Mouse (Mus musculus): ENCODE results near the gene Lmbr1l. TPM values are rescaled to one million over a fixed set of nuclear protein-coding genes. Genes with fewer than 3 reads are reported as not detected.

Gene Lmbr1l
- polyA plus RNA-seq, 1 experiment = 33.6 TPM

- no peak for DNase-seq (ENCODE audit: extremely low spot score in 1 of 2, low spot score in 1 of 2)
These were observed 20.5 kb downstream of the Lmbr1l start for GRCm38 (mm10) chr15:98897495-98897894.

- DNase-seq (ENCODE audit: extremely low spot score in 1 of 2, low spot score in 1 of 2) = no peak
These were observed 22.1 kb downstream of the Lmbr1l start for GRCm38 (mm10) chr15:98895635-98896589.

- DNase-seq (ENCODE audit: extremely low spot score in 1 of 2, low spot score in 1 of 2) = no peak
These were observed 23.0 kb downstream of the Lmbr1l start for GRCm38 (mm10) chr15:98894746-98895634.

- no peak for DNase-seq (ENCODE audit: extremely low spot score in 1 of 2, low spot score in 1 of 2)
These were observed 23.9 kb downstream of the Lmbr1l start, which contains the start of gene Rhebl1 for GRCm38 (mm10) chr15:98893940-98894745. TSS of gene Rhebl1 (minus strand) at chr15:98894540.

GRCm38 (mm10) chr15:98893036-98893435 is 25.0 kb downstream of the Lmbr1l start:
- DNase-seq (ENCODE audit: extremely low spot score in 1 of 2, low spot score in 1 of 2) = no peak

- DNase-seq (ENCODE audit: extremely low spot score in 1 of 2, low spot score in 1 of 2) = peak; percentile 64 to 82
These were observed 26.0 kb downstream of the Lmbr1l start for GRCm38 (mm10) chr15:98891907-98892606.

GRCm38 (mm10) chr15:98891198-98891742 is 26.8 kb downstream of the Lmbr1l start:
- DNase-seq (ENCODE audit: extremely low spot score in 1 of 2, low spot score in 1 of 2) = no peak

GRCm38 (mm10) chr15:98887526-98887925 is 30.5 kb downstream of the Lmbr1l start:
- DNase-seq (ENCODE audit: extremely low spot score in 1 of 2, low spot score in 1 of 2) = no peak

GRCm38 (mm10) chr15:98886667-98887387 is 31.2 kb downstream of the Lmbr1l start:
- DNase-seq (ENCODE audit: extremely low spot score in 1 of 2, low spot score in 1 of 2) = no peak

GRCm38 (mm10) chr15:98884106-98884505 is 33.9 kb downstream of the Lmbr1l start:
- DNase-seq (ENCODE audit: extremely low spot score in 1 of 2, low spot score in 1 of 2) = no peak

- no peak for DNase-seq (ENCODE audit: extremely low spot score in 1 of 2, low spot score in 1 of 2)
These were observed 34.4 kb downstream of the Lmbr1l start for GRCm38 (mm10) chr15:98883661-98884060.

- no peak for DNase-seq (ENCODE audit: extremely low spot score in 1 of 2, low spot score in 1 of 2)
These were observed 36.4 kb downstream of the Lmbr1l start for GRCm38 (mm10) chr15:98881656-98882008.

- peak; percentile 89 to 93 for DNase-seq (ENCODE audit: extremely low spot score in 1 of 2, low spot score in 1 of 2)
These were observed 36.9 kb downstream of the Lmbr1l start for GRCm38 (mm10) chr15:98880978-98881655.

- DNase-seq (ENCODE audit: extremely low spot score in 1 of 2, low spot score in 1 of 2) = peak in 1 of 2 experiments; percentile 89
These were observed 40.7 kb downstream of the Lmbr1l start for GRCm38 (mm10) chr15:98877331-98877730.

- peak; percentile 86 to 94 for DNase-seq (ENCODE audit: extremely low spot score in 1 of 2, low spot score in 1 of 2)
These were observed 45.8 kb downstream of the Lmbr1l start for GRCm38 (mm10) chr15:98871916-98872888.

- no peak for DNase-seq (ENCODE audit: extremely low spot score in 1 of 2, low spot score in 1 of 2)
These were observed 46.7 kb downstream of the Lmbr1l start, which contains the start of gene Kmt2d for GRCm38 (mm10) chr15:98871070-98871915. TSS of gene Kmt2d (minus strand) at chr15:98871204.
